Mouse (Mus musculus) spleen, postnatal 4 days (tissue): Measurements from ENCODE around the gene Fam72a.
A peak's percentile ranks its signal among the peaks of the same experiment; 100 is the strongest.

Experiments
- DNase-seq, 2 experiments: peaks; one replicate each; pipeline ENCODE4 v3.0.0; 2022; ENCODE audit warnings: low spot score in 2 of 2

Gene Fam72a

DNA sequence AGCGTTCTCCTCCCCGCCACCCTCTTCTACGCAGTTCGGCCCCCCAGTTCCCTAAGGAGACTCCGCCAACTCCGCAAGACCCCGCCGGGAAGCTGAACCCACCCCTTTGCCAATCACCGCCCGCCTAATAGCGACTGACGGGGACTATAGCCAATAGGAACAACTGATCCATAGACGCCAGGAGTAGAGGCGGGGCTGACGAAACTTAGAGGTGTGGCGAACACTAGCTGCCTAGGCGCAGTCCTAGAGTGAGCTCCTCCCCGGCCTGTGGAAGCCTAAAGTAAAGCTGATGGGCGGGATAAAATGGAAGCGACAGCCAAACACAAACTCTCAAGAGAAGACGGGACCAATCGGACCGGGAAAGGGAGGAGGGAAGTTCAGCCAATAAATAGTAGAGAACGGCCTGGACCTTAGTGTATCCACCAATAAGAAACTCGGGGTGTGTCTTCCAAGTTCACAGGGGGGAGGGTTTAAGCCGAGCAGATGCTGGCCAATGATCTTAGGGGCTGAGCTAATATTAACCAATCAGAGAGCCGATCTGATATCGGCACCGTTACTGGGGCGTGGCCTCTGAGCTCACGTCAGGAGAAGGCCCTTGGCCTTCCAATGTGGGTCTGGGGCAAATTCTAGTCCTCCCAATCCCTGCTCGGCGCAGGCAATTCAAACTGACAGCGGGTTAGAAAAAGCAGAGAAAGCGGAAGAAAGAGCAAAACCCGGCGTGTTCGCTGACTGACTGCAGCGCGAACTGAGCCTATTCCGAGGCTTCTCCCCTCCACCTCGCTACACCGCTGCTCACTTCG, at the start of gene Fam72a, which contains the start of gene Srgap2:
Gene Fam72a (plus strand): TSS at position 623 of the 800 bp plus-strand sequence.
Gene Srgap2 (minus strand): TSS at position 72 of the 800 bp plus-strand sequence.
- DNase-seq, result peak; percentile 96

- DNase-seq, result no peak
Observed at GRCm38 (mm10) chr1:131478770-131479305, 48.9 kb upstream of the Fam72a start.

GRCm38 (mm10) chr1:131481391-131481790, 46.3 kb upstream of the Fam72a start:
- no peak for DNase-seq

DNA sequence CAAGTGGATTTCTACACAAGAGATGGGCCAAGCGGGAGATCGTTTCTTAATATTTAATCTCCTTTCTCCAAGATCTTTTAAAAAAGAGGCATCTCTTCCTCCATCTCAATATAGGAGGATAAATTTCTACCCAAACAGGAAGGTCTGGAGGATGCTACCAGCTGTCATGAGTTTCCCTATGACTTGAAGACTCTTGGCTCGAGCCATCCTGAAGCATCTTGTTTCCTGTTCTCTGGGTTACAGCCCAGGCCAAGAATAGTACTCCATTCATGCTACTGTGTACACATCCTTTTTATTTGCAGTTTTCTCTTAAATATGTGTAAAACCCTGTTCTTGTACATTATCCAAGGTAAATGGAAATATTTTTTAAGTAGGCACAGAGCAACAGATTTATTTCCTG, 45.5 kb upstream of the Fam72a start:
- no peak for DNase-seq

- no peak for DNase-seq
Observed at GRCm38 (mm10) chr1:131486094-131486850, 41.4 kb upstream of the Fam72a start.

DNA sequence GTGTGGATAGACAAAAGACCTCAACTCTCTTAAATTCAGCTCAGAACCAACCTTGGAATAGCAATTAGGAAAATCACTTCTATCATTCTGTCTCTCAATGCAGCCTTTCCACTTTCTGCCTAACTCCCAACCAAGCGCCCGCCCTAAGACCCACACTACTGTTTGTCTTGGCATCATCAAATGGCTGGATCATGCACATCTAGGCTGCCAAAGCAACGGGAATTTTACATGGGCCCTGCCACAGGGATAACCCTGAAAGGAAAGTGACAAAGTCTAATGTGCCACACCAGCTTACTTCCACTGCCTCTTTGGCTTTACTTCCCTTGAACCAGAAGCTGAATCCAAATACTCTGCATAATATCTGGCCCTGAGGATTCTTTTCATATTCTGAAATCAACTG, 38.4 kb upstream of the Fam72a start:
- no peak for DNase-seq

- DNase-seq, result no peak
Observed at GRCm38 (mm10) chr1:131491579-131491978, 36.1 kb upstream of the Fam72a start.

GRCm38 (mm10) chr1:131492360-131492759, 35.3 kb upstream of the Fam72a start:
- no peak for DNase-seq

- DNase-seq, result no peak
Observed at GRCm38 (mm10) chr1:131493966-131494898, 33.5 kb upstream of the Fam72a start.

DNA sequence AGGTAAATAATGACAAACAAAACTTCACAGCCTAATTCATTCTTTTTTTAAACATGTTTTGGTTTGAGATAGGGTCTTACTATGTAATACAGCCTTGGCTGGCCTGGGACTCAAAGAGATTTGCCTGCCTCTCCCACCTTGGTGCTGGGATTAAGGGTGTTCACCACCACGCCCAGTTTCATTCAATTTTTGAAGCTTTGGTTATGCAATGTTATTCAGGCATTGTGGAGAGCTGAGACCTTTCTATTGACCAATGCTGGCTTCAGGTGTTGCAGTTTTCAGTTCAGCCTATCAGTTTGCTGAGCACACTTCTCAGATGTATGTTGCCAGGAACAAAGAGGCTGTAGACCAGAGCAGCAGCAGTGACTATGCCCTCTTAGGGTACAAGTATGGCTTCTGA, 29.5 kb upstream of the Fam72a start:
- DNase-seq, result no peak

DNA sequence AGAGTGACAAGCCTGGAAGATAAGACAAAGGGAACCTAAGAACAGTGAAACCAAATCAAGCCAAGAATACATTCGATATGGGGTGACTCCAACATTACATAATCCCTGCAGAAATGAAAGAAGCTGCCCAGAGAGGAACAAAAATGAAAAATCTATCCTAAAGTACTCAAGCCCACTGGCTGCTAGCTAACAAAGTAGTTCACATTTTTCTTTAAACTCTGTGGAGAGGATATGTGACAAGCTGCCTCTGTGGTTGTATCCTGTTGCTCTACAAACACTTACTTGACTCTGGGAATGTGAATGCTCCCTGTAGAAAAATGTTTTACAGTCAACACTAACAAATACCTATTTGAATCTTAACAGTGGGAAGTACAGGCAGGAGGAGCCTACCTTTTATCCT, 26.0 kb upstream of the Fam72a start:
- DNase-seq, result no peak

DNA sequence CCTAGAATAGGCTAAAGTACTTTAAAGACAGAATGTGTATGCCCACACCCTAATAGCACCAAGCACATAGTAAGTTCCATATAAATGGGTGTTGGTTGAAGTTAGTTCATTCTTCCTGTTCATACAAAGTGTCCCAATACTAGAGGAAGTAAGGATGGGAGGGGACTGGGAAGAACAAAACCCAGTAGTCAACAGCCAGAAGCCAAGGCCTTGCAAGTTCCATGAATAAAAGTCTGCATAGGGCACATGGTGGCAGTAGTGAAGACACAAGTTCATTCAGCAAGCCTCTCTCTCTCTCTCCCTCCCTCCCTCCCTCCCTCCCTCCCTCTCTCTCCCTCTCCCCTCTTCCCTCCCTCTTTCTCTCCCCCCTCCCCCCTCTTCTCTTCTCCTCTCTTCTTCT, 16.6 kb upstream of the Fam72a start:
- no peak for DNase-seq

- no peak for DNase-seq
Observed at GRCm38 (mm10) chr1:131511661-131512500, 15.8 kb upstream of the Fam72a start.

- DNase-seq, result no peak
Observed at GRCm38 (mm10) chr1:131513136-131513535, 14.6 kb upstream of the Fam72a start.

GRCm38 (mm10) chr1:131514197-131514596, 13.5 kb upstream of the Fam72a start:
- no peak for DNase-seq

DNA sequence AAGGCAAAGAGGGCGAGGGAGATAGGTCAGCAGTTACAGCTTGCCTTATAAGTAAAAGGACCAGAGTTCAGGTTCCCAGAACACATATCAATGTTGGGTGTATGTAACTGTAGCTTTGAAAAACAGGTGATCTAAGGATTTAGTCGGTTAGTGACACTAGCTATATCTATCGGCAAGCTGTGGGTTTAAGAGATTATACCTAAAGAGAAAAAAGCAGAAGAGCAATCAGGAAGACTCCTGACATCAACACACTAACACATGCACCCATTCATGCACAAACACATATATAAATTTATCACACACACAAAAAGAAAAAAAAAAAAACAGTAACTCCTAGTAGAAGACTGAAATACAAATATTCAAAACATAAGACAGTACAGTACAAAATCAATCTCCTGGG, 11.1 kb upstream of the Fam72a start:
- DNase-seq, result no peak

- no peak for DNase-seq
Observed at GRCm38 (mm10) chr1:131523794-131524193, 3.9 kb upstream of the Fam72a start.

- peak; percentile 41 to 72 for DNase-seq
Observed at GRCm38 (mm10) chr1:131525101-131525585, 2.6 kb upstream of the Fam72a start.

DNA sequence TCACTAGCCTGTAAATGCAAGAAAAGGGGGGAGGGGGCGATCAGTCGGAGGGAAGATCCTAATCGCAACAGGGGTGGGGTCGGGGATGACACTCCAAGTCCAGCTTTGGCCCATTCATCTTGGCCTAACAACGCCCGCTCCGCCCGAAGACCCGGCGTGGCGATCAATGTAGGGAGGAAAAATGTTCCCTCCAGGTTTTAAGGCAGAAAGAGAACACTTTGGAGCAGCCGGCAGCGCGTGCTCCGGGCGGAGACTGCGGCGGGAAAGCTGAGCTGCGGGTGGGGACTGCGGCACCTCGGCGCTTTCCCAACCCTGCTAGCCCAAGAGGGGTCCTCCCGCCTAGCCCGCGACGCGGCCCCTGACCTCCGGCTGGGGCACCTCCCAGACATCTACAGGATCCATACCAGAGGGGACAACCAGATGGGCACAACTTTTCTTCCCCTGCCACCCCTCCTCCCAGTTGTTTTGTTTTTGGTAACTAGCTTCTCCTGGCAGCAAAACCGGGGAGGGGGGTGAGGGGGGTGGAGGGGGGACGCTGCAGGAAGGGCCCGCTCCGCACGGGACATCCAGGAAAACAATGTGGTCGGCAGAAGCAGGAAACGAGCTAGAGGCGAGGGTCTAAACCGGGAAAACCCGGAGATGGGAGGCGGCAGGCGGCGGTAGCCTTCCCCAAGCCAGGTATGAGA, 2.0 kb upstream of the Fam72a start:
- DNase-seq, result peak; percentile 27 to 73
